Mouse (Mus musculus): ENCODE data around the gene Igfbp1. TPM values are rescaled to one million over a fixed set of nuclear protein-coding genes. Genes with fewer than 3 reads are reported as not detected.

The Igfbp1 gene
- polyA plus RNA-seq (2016; fragmentation: Nextera tagmentation; extraction: Ambion mirVana), result 1.3 and 1.5 TPM in 2 replicates

GRCm38 (mm10) chr11:7197491-7197941, at the start of gene Igfbp1:
TSS of gene Igfbp1 (plus strand) at chr11:7197782.
- WGBS, result 72% methylated on average over 12 of the region's 12 CpGs
- Histone ChIP-seq H3K9ac (replicated peaks) (no peak within 1 kb of the TSS), H3K4me1 (replicated peaks) (no peaks in the 10 kb centered on the region)

GRCm38 (mm10) chr11:7147945-7148344, 49.6 kb upstream of the Igfbp1 start:
- no peak overlapping the region for H3K27ac ChIP-seq
- H3K36me3 ChIP-seq, result no peaks in the 10 kb centered on the region
- no peak overlapping the region for H3K4me3 ChIP-seq (replicated peaks)
- 90% methylated on average over 7 of the region's 7 CpGs for WGBS
- no peaks in the 10 kb centered on the region for H3K9me3 ChIP-seq
- ATAC-seq (ENCODE audit: insufficient number of reproducible peaks, insufficient read depth, low FRiP score, low TSS enrichment, low read depth), result no peak
- H3K9ac ChIP-seq (replicated peaks), result no peak overlapping the region
- no peak overlapping the region for H3K4me2 ChIP-seq
- no peaks in the 10 kb centered on the region for H3K27me3 ChIP-seq
- H3K4me1 ChIP-seq (replicated peaks), result peaks cover 5% of the 10 kb centered on the region; the same call in 1 of the 2 replicates

More at GRCm38 (mm10) chr11:7197491-7197941, at the start of gene Igfbp1:
- no peak within 1 kb of the TSS for H3K27ac ChIP-seq
- no peaks in the 10 kb centered on the region for H3K27me3 ChIP-seq
- H3K4me2 ChIP-seq, result no peak within 1 kb of the TSS
- H3K36me3 ChIP-seq, result no peaks in the 10 kb centered on the region
- no peak within 1 kb of the TSS for H3K4me3 ChIP-seq (replicated peaks)
- no peak for ATAC-seq (ENCODE audit: insufficient number of reproducible peaks, insufficient read depth, low FRiP score, low TSS enrichment, low read depth)
- no peaks in the 10 kb centered on the region for H3K9me3 ChIP-seq

GRCm38 (mm10) chr11:7149471-7149870, 48.1 kb upstream of the Igfbp1 start:
- Histone ChIP-seq H3K36me3 (no peaks in the 10 kb centered on the region), H3K9ac (replicated peaks) (no peak overlapping the region), H3K9me3 (no peaks in the 10 kb centered on the region), H3K27me3 (no peaks in the 10 kb centered on the region), H3K27ac (no peak overlapping the region), H3K4me2 (no peak overlapping the region), H3K4me3 (replicated peaks) (no peak overlapping the region), H3K4me1 (replicated peaks) (peaks cover 5% of the 10 kb centered on the region; the same call in 1 of the 2 replicates)
- WGBS, result 69% methylated on average over 7 of the region's 7 CpGs
- ATAC-seq (ENCODE audit: insufficient number of reproducible peaks, insufficient read depth, low FRiP score, low TSS enrichment, low read depth), result no peak

- H3K4me3 ChIP-seq (replicated peaks), result no peak overlapping the region
- no peak overlapping the region for H3K4me2 ChIP-seq
- no peaks in the 10 kb centered on the region for H3K36me3 ChIP-seq
- H3K27ac ChIP-seq, result no peak overlapping the region
- 94% methylated on average over 8 of the region's 8 CpGs for WGBS
- ATAC-seq (ENCODE audit: insufficient number of reproducible peaks, insufficient read depth, low FRiP score, low TSS enrichment, low read depth), result no peak
- H3K4me1 ChIP-seq (replicated peaks), result peaks cover 5% of the 10 kb centered on the region; the same call in 1 of the 2 replicates
- H3K27me3 ChIP-seq, result no peaks in the 10 kb centered on the region
- no peak overlapping the region for H3K9ac ChIP-seq (replicated peaks)
- no peaks in the 10 kb centered on the region for H3K9me3 ChIP-seq
These were observed 47.1 kb upstream of the Igfbp1 start for GRCm38 (mm10) chr11:7150511-7150910.

GRCm38 (mm10) chr11:7152371-7152770, 45.2 kb upstream of the Igfbp1 start:
- no peak overlapping the region for H3K4me3 ChIP-seq (replicated peaks)
- no peaks in the 10 kb centered on the region for H3K36me3 ChIP-seq
- WGBS, result 96% methylated on average over 12 of the region's 12 CpGs
- H3K9ac ChIP-seq (replicated peaks), result no peak overlapping the region
- no peaks in the 10 kb centered on the region for H3K9me3 ChIP-seq
- ATAC-seq (ENCODE audit: insufficient number of reproducible peaks, insufficient read depth, low FRiP score, low TSS enrichment, low read depth), result no peak
- no peak overlapping the region for H3K4me2 ChIP-seq
- H3K4me1 ChIP-seq (replicated peaks), result peaks cover 5% of the 10 kb centered on the region; the same call in 1 of the 2 replicates
- H3K27me3 ChIP-seq, result no peaks in the 10 kb centered on the region
- H3K27ac ChIP-seq, result no peak overlapping the region

GRCm38 (mm10) chr11:7153081-7153480, 44.5 kb upstream of the Igfbp1 start:
- H3K27ac ChIP-seq, result no peak overlapping the region
- no peak overlapping the region for H3K9ac ChIP-seq (replicated peaks)
- H3K4me3 ChIP-seq (replicated peaks), result no peak overlapping the region
- peaks cover 5% of the 10 kb centered on the region; the same call in 1 of the 2 replicates for H3K4me1 ChIP-seq (replicated peaks)
- no peaks in the 10 kb centered on the region for H3K9me3 ChIP-seq
- ATAC-seq (ENCODE audit: insufficient number of reproducible peaks, insufficient read depth, low FRiP score, low TSS enrichment, low read depth), result no peak
- H3K27me3 ChIP-seq, result no peaks in the 10 kb centered on the region
- no peaks in the 10 kb centered on the region for H3K36me3 ChIP-seq
- no peak overlapping the region for H3K4me2 ChIP-seq
- WGBS, result 80% methylated on average over 8 of the region's 8 CpGs

- no peak overlapping the region for H3K9ac ChIP-seq (replicated peaks)
These were observed 41.2 kb upstream of the Igfbp1 start for GRCm38 (mm10) chr11:7156427-7156826.

GRCm38 (mm10) chr11:7158196-7158595, 39.4 kb upstream of the Igfbp1 start:
- no peak for ATAC-seq (ENCODE audit: insufficient number of reproducible peaks, insufficient read depth, low FRiP score, low TSS enrichment, low read depth)
- no peak overlapping the region for H3K9ac ChIP-seq (replicated peaks)
- H3K27ac ChIP-seq, result no peak overlapping the region
- no peaks in the 10 kb centered on the region for H3K27me3 ChIP-seq
- no peak overlapping the region for H3K4me2 ChIP-seq
- H3K36me3 ChIP-seq, result no peaks in the 10 kb centered on the region
- no peak overlapping the region for H3K4me3 ChIP-seq (replicated peaks)
- no peaks in the 10 kb centered on the region for H3K9me3 ChIP-seq
- WGBS, result 91% methylated on average over 6 of the region's 6 CpGs
- peaks cover 8% of the 10 kb centered on the region; the same call in 1 of the 2 replicates for H3K4me1 ChIP-seq (replicated peaks)

More at GRCm38 (mm10) chr11:7156427-7156826, 41.2 kb upstream of the Igfbp1 start:
- H3K27me3 ChIP-seq, result no peaks in the 10 kb centered on the region
- no peak overlapping the region for H3K4me2 ChIP-seq
- H3K27ac ChIP-seq, result no peak overlapping the region
- ATAC-seq (ENCODE audit: insufficient number of reproducible peaks, insufficient read depth, low FRiP score, low TSS enrichment, low read depth), result no peak
- no peaks in the 10 kb centered on the region for H3K36me3 ChIP-seq
- no peaks in the 10 kb centered on the region for H3K9me3 ChIP-seq
- H3K4me1 ChIP-seq (replicated peaks), result peaks cover 8% of the 10 kb centered on the region; the same call in 1 of the 2 replicates
- WGBS, result 69% methylated on average over 4 of the region's 4 CpGs
- H3K4me3 ChIP-seq (replicated peaks), result no peak overlapping the region

GRCm38 (mm10) chr11:7160146-7160545, 37.4 kb upstream of the Igfbp1 start:
- H3K9me3 ChIP-seq, result no peaks in the 10 kb centered on the region
- H3K4me2 ChIP-seq, result no peak overlapping the region
- no peak overlapping the region for H3K4me3 ChIP-seq (replicated peaks)
- H3K4me1 ChIP-seq (replicated peaks), result peaks cover 8% of the 10 kb centered on the region; the same call in 1 of the 2 replicates
- no peak overlapping the region for H3K27ac ChIP-seq
- WGBS, result 82% methylated on average over 6 of the region's 6 CpGs
- ATAC-seq (ENCODE audit: insufficient number of reproducible peaks, insufficient read depth, low FRiP score, low TSS enrichment, low read depth), result no peak
- H3K36me3 ChIP-seq, result no peaks in the 10 kb centered on the region
- H3K9ac ChIP-seq (replicated peaks), result no peak overlapping the region
- H3K27me3 ChIP-seq, result no peaks in the 10 kb centered on the region

- H3K9me3 ChIP-seq, result no peaks in the 10 kb centered on the region
- H3K36me3 ChIP-seq, result no peaks in the 10 kb centered on the region
- H3K4me2 ChIP-seq, result no peak overlapping the region
- no peak overlapping the region for H3K27ac ChIP-seq
- 73% methylated on average over 4 of the region's 4 CpGs for WGBS
- peaks cover 8% of the 10 kb centered on the region; the same call in 1 of the 2 replicates for H3K4me1 ChIP-seq (replicated peaks)
- no peak for ATAC-seq (ENCODE audit: insufficient number of reproducible peaks, insufficient read depth, low FRiP score, low TSS enrichment, low read depth)
- no peak overlapping the region for H3K9ac ChIP-seq (replicated peaks)
- H3K4me3 ChIP-seq (replicated peaks), result no peak overlapping the region
- H3K27me3 ChIP-seq, result no peaks in the 10 kb centered on the region
These were observed 36.9 kb upstream of the Igfbp1 start for GRCm38 (mm10) chr11:7160637-7161101.

GRCm38 (mm10) chr11:7161502-7162174, 35.9 kb upstream of the Igfbp1 start:
- H3K36me3 ChIP-seq, result no peaks in the 10 kb centered on the region
- no peaks in the 10 kb centered on the region for H3K27me3 ChIP-seq
- no peak overlapping the region for H3K4me2 ChIP-seq
- no peak overlapping the region for H3K4me3 ChIP-seq (replicated peaks)
- H3K9me3 ChIP-seq, result no peaks in the 10 kb centered on the region
- WGBS, result 75% methylated on average over 8 of the region's 8 CpGs
- H3K9ac ChIP-seq (replicated peaks), result no peak overlapping the region
- peak; percentile 44; the same call in 1 of the 2 replicates for ATAC-seq (ENCODE audit: insufficient number of reproducible peaks, insufficient read depth, low FRiP score, low TSS enrichment, low read depth)
- H3K27ac ChIP-seq, result no peak overlapping the region
- H3K4me1 ChIP-seq (replicated peaks), result peaks cover 8% of the 10 kb centered on the region; the same call in 1 of the 2 replicates
